Mouse (Mus musculus) spleen, adult 2 months (tissue): ENCODE data around the gene Igsf3.

ENCODE experiments used
- CTCF ChIP-seq: fragments of 200-500 bp; IDR thresholded peaks from 2 replicates; pipeline ENCODE4 v1.5.1; 2011; ENCODE audit warnings: mild to moderate bottlenecking, inconsistent platforms; ENCODE audit not compliant: insufficient read depth, insufficient read length, insufficient replicate concordance; ENCODE audit errors: extremely low read depth
- POLR2A ChIP-seq: fragments of 200-500 bp; IDR thresholded peaks from 2 replicates; pipeline ENCODE4 v1.6.1; 2011; ENCODE audit warnings: low read depth, low read length, inconsistent platforms

DNA sequence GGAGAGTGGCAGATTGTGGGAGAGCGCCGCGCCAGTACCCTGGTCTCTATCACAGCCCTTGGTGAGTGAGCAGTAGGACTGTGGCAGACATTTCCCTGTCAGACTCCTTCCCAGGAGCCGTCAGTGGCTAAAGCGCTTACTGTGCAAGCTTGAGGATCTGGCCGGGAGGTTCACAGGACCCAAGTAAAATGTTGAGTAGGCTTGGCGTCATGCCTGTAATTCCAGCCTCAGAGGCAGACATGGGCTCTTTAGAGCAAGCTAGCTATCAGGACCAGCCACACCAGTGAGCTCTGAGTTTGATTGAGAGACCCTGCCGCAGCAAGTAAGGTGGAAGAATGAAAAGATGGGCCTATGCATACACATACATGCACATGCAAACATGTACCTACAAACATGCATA, 58.8 kb downstream of the Igsf3 start:
- TF ChIP-seq CTCF (no peak), POLR2A (no peak)
